Mouse (Mus musculus) megakaryocyte, embryonic 14.5 days (primary cell): ENCODE measurements around the gene Olfr918. TPM values are rescaled to one million over a fixed set of nuclear protein-coding genes. Genes with fewer than 3 reads are reported as not detected.

Experiments
- H3K27me3 ChIP-seq: replicated peaks from 2 replicates; pipeline ENCODE3; 2012; ENCODE audit warnings: inconsistent platforms
- H3K36me3 ChIP-seq: replicated peaks from 2 replicates; pipeline ENCODE3; 2012; ENCODE audit warnings: low read length, inconsistent platforms, mixed read lengths
- H3K4me1 ChIP-seq: 2 replicates; pipeline ENCODE4 v1.6.1; 2012; ENCODE audit warnings: inconsistent platforms
- H3K4me3 ChIP-seq: replicated peaks from 2 replicates; pipeline ENCODE3; 2012; ENCODE audit warnings: moderate library complexity, mild to moderate bottlenecking, inconsistent platforms
- H3K9me3 ChIP-seq: 2 replicates; pipeline ENCODE4 v1.6.1; 2012; ENCODE audit warnings: inconsistent platforms
- FLI1 ChIP-seq: IDR thresholded peaks from 2 replicates; pipeline ENCODE4 v1.6.1; 2012; ENCODE audit warnings: low read length, inconsistent platforms, mixed read lengths
- GATA1 ChIP-seq: IDR thresholded peaks from 3 replicates; pipeline ENCODE4 v1.6.1; 2012; ENCODE audit warnings: mixed read lengths, low read length, inconsistent platforms, borderline replicate concordance
- polyA plus RNA-seq: library from polyadenylated mRNA; stranded (reverse); fragments of >175 nt; gene quantifications from 2 replicates; pipeline ENCODE4 v1.2.3, GENCODE M21; 2012; ENCODE audit warnings: low replicate concordance; ENCODE audit not compliant: insufficient read depth

The Olfr918 gene
- not detected in 2 replicates for polyA plus RNA-seq

GRCm38 (mm10) chr9:38674501-38674900, at the start of gene Olfr918:
Olfr918 (minus strand) TSS chr9:38674601.
- Histone ChIP-seq H3K27me3 (no peaks in the 10 kb centered on the region), H3K9me3 (no peaks in the 10 kb centered on the region), H3K4me3 (no peak within 1 kb of the TSS), H3K36me3 (no peaks in the 10 kb centered on the region), H3K4me1 (no peaks in the 10 kb centered on the region)
- TF ChIP-seq GATA1 = no peak
- TF ChIP-seq FLI1 = no peak

GRCm38 (mm10) chr9:38724044-38724443, 49.6 kb upstream of the Olfr918 start:
- Histone ChIP-seq H3K4me1 (peaks cover 8% of the 10 kb centered on the region), H3K9me3 (no peaks in the 10 kb centered on the region), H3K4me3 (no peak overlapping the region), H3K36me3 (peaks cover 71% of the 10 kb centered on the region), H3K27me3 (no peaks in the 10 kb centered on the region)
- no peak for TF ChIP-seq FLI1
- TF ChIP-seq GATA1 = no peak

- TF ChIP-seq FLI1 = no peak
- TF ChIP-seq GATA1 = no peak
- Histone ChIP-seq H3K36me3 (peaks cover 26% of the 10 kb centered on the region), H3K4me1 (peaks cover 13% of the 10 kb centered on the region), H3K4me3 (peak overlapping the region; percentile 94), H3K27me3 (no peaks in the 10 kb centered on the region), H3K9me3 (no peaks in the 10 kb centered on the region)
Observed at GRCm38 (mm10) chr9:38718927-38719441, 44.6 kb upstream of the Olfr918 start.

GRCm38 (mm10) chr9:38718102-38718501, 43.7 kb upstream of the Olfr918 start, which contains the start of gene Vwa5a:
Vwa5a (plus strand) TSS chr9:38718268.
- peak within 1 kb of the TSS; percentile 94 for H3K4me3 ChIP-seq
- no peaks in the 10 kb centered on the region for H3K9me3 ChIP-seq
- peaks cover 17% of the 10 kb centered on the region for H3K36me3 ChIP-seq
- H3K27me3 ChIP-seq = no peaks in the 10 kb centered on the region
- peaks cover 13% of the 10 kb centered on the region for H3K4me1 ChIP-seq
- TF ChIP-seq FLI1 = no peak
- no peak for TF ChIP-seq GATA1

GRCm38 (mm10) chr9:38672887-38673286, 1.5 kb downstream of the Olfr918 start:
- TF ChIP-seq GATA1 (no peak), FLI1 (no peak)
- no peak overlapping the region for H3K4me3 ChIP-seq
- H3K36me3 ChIP-seq = no peaks in the 10 kb centered on the region
- no peaks in the 10 kb centered on the region for H3K9me3 ChIP-seq
- H3K4me1 ChIP-seq = no peaks in the 10 kb centered on the region
- H3K27me3 ChIP-seq = no peaks in the 10 kb centered on the region

GRCm38 (mm10) chr9:38665742-38666141, 8.7 kb downstream of the Olfr918 start, which contains the start of gene Olfr917:
Olfr917 (minus strand) TSS chr9:38665842.
- Histone ChIP-seq H3K9me3 (no peaks in the 10 kb centered on the region), H3K4me1 (no peaks in the 10 kb centered on the region), H3K36me3 (no peaks in the 10 kb centered on the region), H3K27me3 (no peaks in the 10 kb centered on the region), H3K4me3 (no peak within 1 kb of the TSS)
- TF ChIP-seq FLI1 = no peak

GRCm38 (mm10) chr9:38659775-38660174, 14.6 kb downstream of the Olfr918 start, which contains the start of gene Olfr916:
Olfr916 (minus strand) TSS chr9:38659875.
- no peaks in the 10 kb centered on the region for H3K4me1 ChIP-seq

GRCm38 (mm10) chr9:38632406-38632805, 42.0 kb downstream of the Olfr918 start:
- no peak overlapping the region for H3K4me3 ChIP-seq
- no peaks in the 10 kb centered on the region for H3K4me1 ChIP-seq
- H3K9me3 ChIP-seq = no peaks in the 10 kb centered on the region; the same call in 1 of the 2 replicates
- no peaks in the 10 kb centered on the region for H3K36me3 ChIP-seq
- TF ChIP-seq FLI1 (no peak), GATA1 (no peak)
- H3K27me3 ChIP-seq = no peaks in the 10 kb centered on the region

More at GRCm38 (mm10) chr9:38659775-38660174, 14.6 kb downstream of the Olfr918 start, which contains the start of gene Olfr916:
- no peaks in the 10 kb centered on the region for H3K9me3 ChIP-seq
- TF ChIP-seq FLI1 = no peak
- TF ChIP-seq GATA1 = no peak
- no peaks in the 10 kb centered on the region for H3K27me3 ChIP-seq
- no peaks in the 10 kb centered on the region for H3K36me3 ChIP-seq
- H3K4me3 ChIP-seq = no peak within 1 kb of the TSS

Other genes starting within 250 kb of the Olfr918 start
- not detected in 2 replicates for gene Olfr901, start 245.1 kb downstream of the Olfr918 start, polyA plus RNA-seq
- not detected in 2 replicates for gene Olfr902, start 226.9 kb downstream of the Olfr918 start, polyA plus RNA-seq
- not detected in 2 replicates for gene Olfr904, start 211.5 kb downstream of the Olfr918 start, polyA plus RNA-seq
- not detected in 2 replicates for gene Olfr905, start 203.5 kb downstream of the Olfr918 start, polyA plus RNA-seq
- gene Olfr906, start 187.5 kb downstream of the Olfr918 start, polyA plus RNA-seq = not detected in 2 replicates
- not detected in 2 replicates for gene Olfr907, start 178.8 kb downstream of the Olfr918 start, polyA plus RNA-seq
- not detected in 2 replicates for gene Olfr911-ps1, start 153.0 kb downstream of the Olfr918 start, polyA plus RNA-seq
- not detected in 2 replicates for gene Olfr910, start 136.8 kb downstream of the Olfr918 start, polyA plus RNA-seq
- gene Olfr912, start 94.4 kb downstream of the Olfr918 start, polyA plus RNA-seq = not detected in 2 replicates
- not detected in 2 replicates for gene Olfr913, start 81.8 kb downstream of the Olfr918 start, polyA plus RNA-seq
- gene Olfr914, start 69.5 kb downstream of the Olfr918 start, polyA plus RNA-seq = not detected in 2 replicates
- gene Olfr916, start 14.7 kb downstream of the Olfr918 start, polyA plus RNA-seq = 0.02 TPM in 1 of 2 replicates, not detected in the other
- not detected in 2 replicates for gene Olfr917, start 8.8 kb downstream of the Olfr918 start, polyA plus RNA-seq
- gene Olfr919, start 29.1 kb upstream of the Olfr918 start, polyA plus RNA-seq = not detected in 2 replicates
- 0.40 TPM in 1 of 2 replicates, not detected in the other for gene Vwa5a, start 43.7 kb upstream of the Olfr918 start, polyA plus RNA-seq
- gene Olfr920, start 77.7 kb upstream of the Olfr918 start, polyA plus RNA-seq = not detected in 2 replicates
- not detected in 2 replicates for gene Olfr921, start 98.5 kb upstream of the Olfr918 start, polyA plus RNA-seq
- gene Olfr922, start 140.0 kb upstream of the Olfr918 start, polyA plus RNA-seq = not detected in 2 replicates
- gene Olfr923, start 151.9 kb upstream of the Olfr918 start, polyA plus RNA-seq = not detected in 2 replicates
- gene Olfr924, start 169.8 kb upstream of the Olfr918 start, polyA plus RNA-seq = not detected in 2 replicates
- not detected in 2 replicates for gene Olfr26, start 180.5 kb upstream of the Olfr918 start, polyA plus RNA-seq
- not detected in 2 replicates for gene Olfr926, start 202.5 kb upstream of the Olfr918 start, polyA plus RNA-seq